Mouse (Mus musculus) CH12.LX (cell line): ENCODE data around the gene Tmem237. TPM values are rescaled to one million over a fixed set of nuclear protein-coding genes. Genes with fewer than 3 reads are reported as not detected.
A peak's percentile ranks its signal among the peaks of the same experiment; 100 is the strongest.

ENCODE experiments used
- DNase-seq: peaks from one replicate; pipeline ENCODE4 v3.0.0-alpha.2; 2013; ENCODE audit errors: extremely low read depth
- H3K27ac ChIP-seq: 2 replicates; pipeline ENCODE4 v1.5.1; 2012; ENCODE audit warnings: low read depth, mild to moderate bottlenecking, control low read depth, moderate library complexity; ENCODE audit not compliant: insufficient read depth
- H3K27me3 ChIP-seq: replicated peaks from 2 replicates; pipeline ENCODE3; 2012; ENCODE audit warnings: inconsistent platforms
- H3K36me3 ChIP-seq, 2 experiments: replicated peaks in 1 of 2; 2 replicates each; pipeline versions ENCODE3 to v1.6.1; 2012; ENCODE audit warnings: inconsistent platforms in 1 of 2, low read length in 1 of 2, mild to moderate bottlenecking in 1 of 2, mixed read lengths in 1 of 2, moderate library complexity in 1 of 2; ENCODE audit not compliant: control insufficient read depth in 1 of 2, insufficient read depth in 1 of 2
- H3K4me1 ChIP-seq, 2 experiments: 2 replicates each; pipeline ENCODE4 v1.6.1; 2012; ENCODE audit warnings: inconsistent platforms in 1 of 2, moderate library complexity in 1 of 2; ENCODE audit not compliant: insufficient read depth in 2 of 2, control insufficient read depth in 1 of 2
- H3K4me2 ChIP-seq: 2 replicates; pipeline ENCODE4 v1.6.1; 2012; ENCODE audit warnings: low read depth, mild to moderate bottlenecking, control low read depth; ENCODE audit not compliant: poor library complexity, insufficient read depth, severe bottlenecking
- H3K4me3 ChIP-seq, 3 experiments: fragments of 150-350 bp in 1 of 3; sonication (generic) in 1 of 3; replicated peaks in 1 of 3; 2 replicates each; pipeline versions ENCODE3 to v1.5.1; 2011 to 2012; ENCODE audit warnings: low read depth in 2 of 3, low read length in 2 of 3, mild to moderate bottlenecking in 2 of 3, moderate library complexity in 2 of 3, control low read depth in 1 of 3, improper control_type of control experiment in 1 of 3, inconsistent platforms in 1 of 3, mixed read lengths in 1 of 3; ENCODE audit not compliant: poor library complexity in 1 of 3
- H3K79me2 ChIP-seq: replicated peaks from 2 replicates; pipeline ENCODE4 v1.6.1; 2012; ENCODE audit warnings: mild to moderate bottlenecking, moderate library complexity; ENCODE audit not compliant: control insufficient read depth, poor library complexity, insufficient read depth, severe bottlenecking; ENCODE audit errors: extremely low read depth
- H3K9ac ChIP-seq: 2 replicates; pipeline ENCODE4 v1.6.1; 2012; ENCODE audit warnings: low read depth, mild to moderate bottlenecking, control low read depth, moderate library complexity; ENCODE audit not compliant: insufficient read depth
- H3K9me3 ChIP-seq: replicated peaks from 2 replicates; pipeline ENCODE3; 2012; ENCODE audit warnings: low read length, inconsistent platforms, mixed read lengths
- BHLHE40 ChIP-seq: IDR thresholded peaks from 2 replicates; pipeline ENCODE4 v1.6.1; 2011; ENCODE audit warnings: mild to moderate bottlenecking, low read depth, low read length, improper control_type of control experiment
- CHD1 ChIP-seq: IDR thresholded peaks from 2 replicates; pipeline ENCODE4 v1.6.1; 2012; ENCODE audit warnings: low read depth, low read length, improper control_type of control experiment, inconsistent platforms
- CHD2 ChIP-seq: IDR thresholded peaks from 2 replicates; pipeline ENCODE4 v1.6.1; 2011; ENCODE audit warnings: low read length, improper control_type of control experiment
- CTCF ChIP-seq, 2 experiments: IDR thresholded peaks in 1 of 2; conservative IDR thresholded peaks in 1 of 2; 2 replicates each; pipeline ENCODE4 v1.5.1; 2011 to 2012; ENCODE audit warnings: low read depth in 2 of 2, low read length in 2 of 2, improper control_type of control experiment in 1 of 2, inconsistent platforms in 1 of 2, mild to moderate bottlenecking in 1 of 2, moderate library complexity in 1 of 2
- E2F4 ChIP-seq: IDR thresholded peaks from 2 replicates; pipeline ENCODE4 v1.6.1; 2011; ENCODE audit warnings: low read depth, low read length, improper control_type of control experiment; ENCODE audit not compliant: insufficient replicate concordance
- ELF1 ChIP-seq: IDR thresholded peaks from 2 replicates; pipeline ENCODE4 v1.6.1; 2014; ENCODE audit warnings: low read depth, mild to moderate bottlenecking, inconsistent platforms, low read length, improper control_type of control experiment
- EP300 ChIP-seq: IDR thresholded peaks from 2 replicates; pipeline ENCODE4 v1.6.1; 2011; ENCODE audit warnings: low read length, improper control_type of control experiment
- ETS1 ChIP-seq: conservative IDR thresholded peaks from 2 replicates; pipeline ENCODE4 v1.6.1; 2012; ENCODE audit warnings: low read depth, mild to moderate bottlenecking, inconsistent platforms, low read length, improper control_type of control experiment, moderate library complexity
- GABPA ChIP-seq: IDR thresholded peaks from 2 replicates; pipeline ENCODE4 v1.6.1; 2012; ENCODE audit warnings: low read depth, low read length, improper control_type of control experiment, inconsistent platforms; ENCODE audit not compliant: insufficient replicate concordance
- JUND ChIP-seq: conservative IDR thresholded peaks from 2 replicates; pipeline ENCODE4 v1.6.1; 2011; ENCODE audit warnings: low read depth, low read length, improper control_type of control experiment
- KAT2A ChIP-seq: IDR thresholded peaks from 2 replicates; pipeline ENCODE4 v1.6.1; 2012; ENCODE audit warnings: low read length, improper control_type of control experiment, inconsistent platforms; ENCODE audit not compliant: insufficient replicate concordance
- MAFK ChIP-seq: IDR thresholded peaks from 2 replicates; pipeline ENCODE4 v1.6.1; 2011; ENCODE audit warnings: low read length, improper control_type of control experiment; ENCODE audit not compliant: insufficient replicate concordance
- MAX ChIP-seq: IDR thresholded peaks from 2 replicates; pipeline ENCODE4 v1.6.1; 2011; ENCODE audit warnings: low read length, improper control_type of control experiment
- MEF2A ChIP-seq: IDR thresholded peaks from 2 replicates; pipeline ENCODE4 v1.6.1; 2014; ENCODE audit warnings: low read depth, mild to moderate bottlenecking, inconsistent platforms, low read length, improper control_type of control experiment, borderline replicate concordance
- MXI1 ChIP-seq: IDR thresholded peaks from 2 replicates; pipeline ENCODE4 v1.6.1; 2011; ENCODE audit warnings: mild to moderate bottlenecking, low read depth, low read length, improper control_type of control experiment
- MYC ChIP-seq: IDR thresholded peaks from 2 replicates; pipeline ENCODE4 v1.6.1; 2011; ENCODE audit warnings: low read depth, mild to moderate bottlenecking, improper control_type of control experiment, low read length
- NELFE ChIP-seq: IDR thresholded peaks from 2 replicates; pipeline ENCODE4 v1.6.1; 2011; ENCODE audit warnings: low read depth, low read length, improper control_type of control experiment
- NRF1 ChIP-seq: IDR thresholded peaks from 2 replicates; pipeline ENCODE4 v1.6.1; 2014; ENCODE audit warnings: low read depth, mild to moderate bottlenecking, inconsistent platforms, low read length, improper control_type of control experiment, moderate library complexity
- PAX5 ChIP-seq: IDR thresholded peaks from 2 replicates; pipeline ENCODE4 v1.6.1; 2012; ENCODE audit warnings: low read length, inconsistent platforms, mixed read lengths
- POLR2A ChIP-seq: IDR thresholded peaks from 2 replicates; pipeline ENCODE4 v1.6.1; 2011; ENCODE audit warnings: low read depth, mild to moderate bottlenecking, improper control_type of control experiment, low read length
- POLR2AphosphoS2 ChIP-seq: IDR thresholded peaks from 2 replicates; pipeline ENCODE4 v1.6.1; 2011; ENCODE audit warnings: low read depth, low read length, improper control_type of control experiment
- RAD21 ChIP-seq: IDR thresholded peaks from 2 replicates; pipeline ENCODE4 v1.6.1; 2011; ENCODE audit warnings: low read depth, mild to moderate bottlenecking, low read length, improper control_type of control experiment, moderate library complexity
- RCOR1 ChIP-seq: conservative IDR thresholded peaks from 2 replicates; pipeline ENCODE4 v1.6.1; 2012; ENCODE audit warnings: low read depth, mild to moderate bottlenecking, inconsistent platforms, low read length, improper control_type of control experiment
- SIN3A ChIP-seq: IDR thresholded peaks from 2 replicates; pipeline ENCODE4 v1.6.1; 2012; ENCODE audit warnings: low read length, improper control_type of control experiment, inconsistent platforms
- TBP ChIP-seq: conservative IDR thresholded peaks from 2 replicates; pipeline ENCODE4 v1.6.1; 2011; ENCODE audit warnings: low read depth, low read length, improper control_type of control experiment
- TCF12 ChIP-seq: IDR thresholded peaks from 2 replicates; pipeline ENCODE4 v1.6.1; 2014; ENCODE audit warnings: low read depth, mild to moderate bottlenecking, inconsistent platforms, low read length, improper control_type of control experiment
- UBTF ChIP-seq: IDR thresholded peaks from 2 replicates; pipeline ENCODE4 v1.6.1; 2012; ENCODE audit warnings: low read depth, mild to moderate bottlenecking, inconsistent platforms, low read length, improper control_type of control experiment, moderate library complexity
- USF1 ChIP-seq: IDR thresholded peaks from 2 replicates; pipeline ENCODE4 v1.6.1; 2014; ENCODE audit warnings: low read depth, mild to moderate bottlenecking, inconsistent platforms, low read length, improper control_type of control experiment
- ZC3H11A ChIP-seq: IDR thresholded peaks from 2 replicates; pipeline ENCODE4 v1.6.1; 2012; ENCODE audit warnings: low read depth, mild to moderate bottlenecking, inconsistent platforms, low read length, improper control_type of control experiment
- ZKSCAN1 ChIP-seq: IDR thresholded peaks from 2 replicates; pipeline ENCODE4 v1.6.1; 2012; ENCODE audit warnings: low read depth, inconsistent platforms, low read length, improper control_type of control experiment, borderline replicate concordance
- ZMIZ1 ChIP-seq: IDR thresholded peaks from 2 replicates; pipeline ENCODE4 v1.6.1; 2012; ENCODE audit warnings: low read depth, mild to moderate bottlenecking, inconsistent platforms, low read length, improper control_type of control experiment
- ZNF384 ChIP-seq: IDR thresholded peaks from 2 replicates; pipeline ENCODE4 v1.6.1; 2012; ENCODE audit warnings: low read depth, low read length, improper control_type of control experiment, inconsistent platforms
- dilution Hi-C: fragments of 300-500 bp; cut with MboI; formaldehyde crosslinking; loops from 2 replicates; pipeline ENCODE4 v1.14.3; 2020; ENCODE audit warnings: low sequenced_read_pairs; ENCODE audit not compliant: extremely low pct_unique_long_range_greater_than_20kb, extremely low pct_ligation_motif_present
- in situ Hi-C: fragments of 300-500 bp; cut with MboI; formaldehyde crosslinking; loops from 3 replicates; pipeline ENCODE4 v1.14.3; 2019; ENCODE audit warnings: low sequenced_read_pairs, low pct_ligation_motif_present, low pct_unique_long_range_greater_than_20kb, mixed read lengths
- polyA plus RNA-seq: library from polyadenylated mRNA; unstranded; fragments of >175 nt; gene quantifications from 2 replicates; pipeline ENCODE4 v1.2.1, GENCODE M21; 2012; ENCODE audit warnings: low read depth; ENCODE audit not compliant: insufficient read length
- total RNA-seq, 2 experiments: library from RNA; depleted of rRNA; stranded (reverse); fragments of 300-350 nt in 1 of 2; fragments of >200 nt in 1 of 2; gene quantifications; 2 replicates each; pipeline ENCODE4 v1.2.3; 2012 to 2014

The Tmem237 gene
- total and polyA plus RNA-seq, 3 experiments, result 4.0 to 10.3 (median 8.2) TPM

- TF ChIP-seq TBP (no peak), POLR2AphosphoS2 (no peak), CHD1 (no peak), TCF12 (no peak), GABPA (no peak), MXI1 (no peak), SIN3A (no peak), ELF1 (no peak), NRF1 (no peak), MAX (peak; percentile 21; the same call in 1 of the 2 replicates), ZC3H11A (no peak), ETS1 (peak; percentile 49; the same call in 1 of the 2 replicates), ZKSCAN1 (no peak), KAT2A (no peak), CHD2 (no peak), EP300 (peak; percentile 55), RCOR1 (no peak), ZMIZ1 (no peak), UBTF (no peak), JUND (no peak), CTCF (conservative IDR thresholded peaks at IDR 0.05 in 1 of 2, IDR thresholded peaks at IDR 0.05 in 1 of 2; ENCODE audit: low read depth in 2 of 2, low read length in 2 of 2) (no peak), PAX5 (no peak), ZNF384 (no peak), RAD21 (no peak), MAFK (0 out of 2 replicates have a peak, but pooled peaks have one; percentile 40), BHLHE40 (peak; percentile 38; the same call in 1 of the 2 replicates), NELFE (no peak), USF1 (no peak), MEF2A (no peak), E2F4 (no peak), MYC (no peak), POLR2A (no peak)
- Histone ChIP-seq H3K36me3 (peaks cover 29 to 70% of the 10 kb centered on the region in 2 experiments), H3K27me3 (no peaks in the 10 kb centered on the region), H3K79me2 (no peaks in the 10 kb centered on the region), H3K4me3 (no peak within 1 kb of the TSS), H3K9ac (no peak within 1 kb of the TSS), H3K27ac (0 out of 2 replicates have a peak within 1 kb of the TSS, but pooled peaks have one; percentile 2), H3K4me2 (no peak within 1 kb of the TSS), H3K4me1 (peaks cover 3 to 28% of the 10 kb centered on the region in 2 experiments; a peak in 3 of 4 replicates), H3K9me3 (no peaks in the 10 kb centered on the region)
- in situ Hi-C loops (no loop called here), dilution Hi-C loops (no loop called here)
- peak; percentile 72 for DNase-seq
Observed at GRCm38 (mm10) chr1:59163030-59163461, 42.8 kb upstream of the Tmem237 start, which contains the start of gene Mpp4. TSS of gene Mpp4 (minus strand) at chr1:59163389.
